Mouse (Mus musculus) E14TG2a.4 (cell line): ENCODE results near the gene Epm2a.
"Not testable (repeated sequence)": the region's sequence is repeated elsewhere in the genome, so short reads cannot be mapped to it uniquely, and the experiment has no call there.

Source experiments
- H3K27me3 ChIP-seq: 2 replicates; pipeline ENCODE4 v1.6.1; 2014; ENCODE audit warnings: low read length, control low read depth; ENCODE audit not compliant: insufficient read depth
- H3K36me3 ChIP-seq: 2 replicates; pipeline ENCODE4 v1.6.1; 2014; ENCODE audit warnings: low read length, control low read depth; ENCODE audit not compliant: insufficient read depth
- H3K4me1 ChIP-seq: replicated peaks from 2 replicates; pipeline ENCODE4 v1.6.1; 2014; ENCODE audit warnings: low read depth, low read length, control low read depth
- H3K4me3 ChIP-seq: replicated peaks from 2 replicates; pipeline ENCODE4 v1.5.1; 2014; ENCODE audit warnings: mild to moderate bottlenecking, low read length
- H3K9me3 ChIP-seq: 2 replicates; pipeline ENCODE4 v1.6.1; 2014; ENCODE audit warnings: low read length, control low read depth
- CTCF ChIP-seq: conservative IDR thresholded peaks from 2 replicates; pipeline ENCODE4 v1.5.1; 2014; ENCODE audit warnings: low read length
- NANOG ChIP-seq: IDR thresholded peaks from 2 replicates; pipeline ENCODE4 v1.6.1; 2014; ENCODE audit warnings: borderline replicate concordance, low read length, mixed read lengths
- POU5F1 ChIP-seq: IDR thresholded peaks from 2 replicates; pipeline ENCODE4 v1.6.1; 2014; ENCODE audit warnings: low read length, borderline replicate concordance

Gene Epm2a

GRCm38 (mm10) chr10:11322316-11322715, 20.9 kb upstream of the Epm2a start:
- TF ChIP-seq NANOG (no peak), CTCF (no peak), POU5F1 (no peak)
- no peaks in the 10 kb centered on the region for H3K4me1 ChIP-seq
- peaks cover 5% of the 10 kb centered on the region; the same call in 1 of the 2 replicates for H3K9me3 ChIP-seq
- H3K36me3 ChIP-seq, result no peaks in the 10 kb centered on the region
- no peak overlapping the region for H3K4me3 ChIP-seq
- H3K27me3 ChIP-seq, result no peaks in the 10 kb centered on the region

GRCm38 (mm10) chr10:11323202-11323898, 19.9 kb upstream of the Epm2a start:
- Histone ChIP-seq H3K36me3 (no peaks in the 10 kb centered on the region), H3K4me3 (no peak overlapping the region), H3K9me3 (peaks cover 4% of the 10 kb centered on the region; the same call in 1 of the 2 replicates), H3K27me3 (no peaks in the 10 kb centered on the region), H3K4me1 (no peaks in the 10 kb centered on the region)
- TF ChIP-seq CTCF (no peak), NANOG (no peak), POU5F1 (no peak)

GRCm38 (mm10) chr10:11326526-11326925, 16.7 kb upstream of the Epm2a start:
- no peaks in the 10 kb centered on the region for H3K4me1 ChIP-seq
- H3K9me3 ChIP-seq, result peaks cover 8% of the 10 kb centered on the region
- no peak overlapping the region for H3K4me3 ChIP-seq
- TF ChIP-seq NANOG (no peak), CTCF (peak; percentile 35)
- no peaks in the 10 kb centered on the region for H3K36me3 ChIP-seq
- H3K27me3 ChIP-seq, result no peaks in the 10 kb centered on the region

GRCm38 (mm10) chr10:11344536-11345468, 1.6 kb downstream of the Epm2a start:
- no peak overlapping the region for H3K4me3 ChIP-seq
- no peaks in the 10 kb centered on the region for H3K36me3 ChIP-seq
- TF ChIP-seq POU5F1 (no peak), CTCF (no peak), NANOG (no peak)
- peaks cover 16% of the 10 kb centered on the region for H3K4me1 ChIP-seq
- H3K27me3 ChIP-seq, result peaks cover 6% of the 10 kb centered on the region
- H3K9me3 ChIP-seq, result peaks cover 5% of the 10 kb centered on the region; the same call in 1 of the 2 replicates

- H3K36me3 ChIP-seq, H3K27me3 ChIP-seq, H3K4me1 ChIP-seq, H3K4me3 ChIP-seq: not testable (repeated sequence)
- H3K9me3 ChIP-seq, result peaks cover 33% of the 10 kb centered on the region
These were observed 7.2 kb downstream of the Epm2a start for GRCm38 (mm10) chr10:11350243-11350974.

GRCm38 (mm10) chr10:11354609-11355008, 11.4 kb downstream of the Epm2a start:
- no peaks in the 10 kb centered on the region for H3K4me1 ChIP-seq
- H3K36me3 ChIP-seq, result no peaks in the 10 kb centered on the region
- H3K9me3 ChIP-seq, result peaks cover 53% of the 10 kb centered on the region
- TF ChIP-seq POU5F1 (no peak), NANOG (no peak), CTCF (no peak)
- no peak overlapping the region for H3K4me3 ChIP-seq
- no peaks in the 10 kb centered on the region for H3K27me3 ChIP-seq

- TF ChIP-seq POU5F1 (no peak), NANOG (no peak), CTCF (peak; percentile 42)
- H3K4me3 ChIP-seq, result no peak overlapping the region
- no peaks in the 10 kb centered on the region for H3K4me1 ChIP-seq
- no peaks in the 10 kb centered on the region for H3K27me3 ChIP-seq
- peaks cover 19% of the 10 kb centered on the region for H3K9me3 ChIP-seq
- H3K36me3 ChIP-seq, result no peaks in the 10 kb centered on the region
These were observed 18.9 kb downstream of the Epm2a start for GRCm38 (mm10) chr10:11361985-11362692.

GRCm38 (mm10) chr10:11362896-11363487, 19.8 kb downstream of the Epm2a start:
- H3K27me3 ChIP-seq, result no peaks in the 10 kb centered on the region
- no peaks in the 10 kb centered on the region for H3K4me1 ChIP-seq
- H3K4me3 ChIP-seq, result no peak overlapping the region
- H3K36me3 ChIP-seq, result no peaks in the 10 kb centered on the region
- no peak for TF ChIP-seq NANOG
- TF ChIP-seq CTCF, result no peak
- no peak for TF ChIP-seq POU5F1
- peaks cover 11% of the 10 kb centered on the region for H3K9me3 ChIP-seq
